Mouse (Mus musculus): ENCODE data around the gene Tax1bp3. TPM values are rescaled to one million over a fixed set of nuclear protein-coding genes. Genes with fewer than 3 reads are reported as not detected.
A peak's percentile ranks its signal among the peaks of the same experiment; 100 is the strongest.

Tax1bp3 gene
- polyA plus RNA-seq, 1 experiment = 85.2 TPM

DNA sequence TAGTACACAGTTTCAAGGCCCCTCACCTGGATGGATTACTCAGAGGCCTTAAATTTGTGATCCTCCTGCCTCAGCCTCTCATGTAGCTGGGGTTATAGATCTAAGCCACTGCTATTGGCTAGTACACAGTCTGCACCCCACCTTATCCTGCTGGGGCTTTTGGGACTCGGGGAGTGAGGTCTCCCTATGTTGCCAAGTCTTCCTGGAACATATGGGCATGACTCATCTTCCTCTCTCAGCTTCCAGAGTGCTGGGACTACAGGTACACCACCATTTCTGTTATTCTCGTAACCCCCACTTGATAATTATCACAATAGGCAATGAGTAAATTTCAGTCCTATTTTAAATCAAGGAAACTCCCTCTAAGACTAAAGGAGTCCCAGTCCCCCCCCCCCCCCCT is 17.6 kb downstream of the Tax1bp3 start:
- peaks cover 8% of the 10 kb centered on the region for H3K36me3 ChIP-seq (ENCODE audit: control insufficient read depth, insufficient read depth)
- TF ChIP-seq USF1 (IDR thresholded peaks at IDR 0.05; ENCODE audit: low read depth) (no peak), SRF (IDR thresholded peaks at IDR 0.05; ENCODE audit: control insufficient read depth, insufficient read length, low read depth) (no peak), POLR2A (IDR thresholded peaks at IDR 0.05; ENCODE audit: insufficient read length, low read depth) (no peak), POLR2AphosphoS2 (IDR thresholded peaks at IDR 0.05; ENCODE audit: insufficient read length, low read depth) (no peak), CEBPB (IDR thresholded peaks at IDR 0.05; ENCODE audit: insufficient read depth, poor library complexity, severe bottlenecking) (no peak), TCF12 (IDR thresholded peaks at IDR 0.05; ENCODE audit: insufficient read depth, poor library complexity, severe bottlenecking) (no peak), MYOD1 (IDR thresholded peaks at IDR 0.05; ENCODE audit: control insufficient read depth in 1 of 3, insufficient read length in 2 of 3, low read depth in 2 of 3) (no peak), MYOG (IDR thresholded peaks at IDR 0.05; ENCODE audit: control insufficient read depth in 1 of 3, insufficient read depth in 1 of 3, insufficient read length in 2 of 3, low read depth in 2 of 3) (no peak), MAX (IDR thresholded peaks at IDR 0.05; ENCODE audit: low read depth) (no peak), E2F4 (IDR thresholded peaks at IDR 0.05; ENCODE audit: insufficient read depth) (no peak), TCF3 (IDR thresholded peaks at IDR 0.05; ENCODE audit: insufficient read length, low read depth) (no peak), REST (IDR thresholded peaks at IDR 0.05; ENCODE audit: insufficient read depth, insufficient read length) (no peak)
- H3K27me3 ChIP-seq (ENCODE audit: control insufficient read depth, insufficient read depth, insufficient read length) = no peaks in the 10 kb centered on the region
- H3K4me2 ChIP-seq (ENCODE audit: low read depth) = no peak overlapping the region
- no peak overlapping the region for H3K4me3 ChIP-seq
- no peaks in the 10 kb centered on the region for H3K79me2 ChIP-seq (ENCODE audit: control insufficient read depth, insufficient read depth)
- no peak overlapping the region for H3ac ChIP-seq (ENCODE audit: control insufficient read depth, insufficient read length)

DNA sequence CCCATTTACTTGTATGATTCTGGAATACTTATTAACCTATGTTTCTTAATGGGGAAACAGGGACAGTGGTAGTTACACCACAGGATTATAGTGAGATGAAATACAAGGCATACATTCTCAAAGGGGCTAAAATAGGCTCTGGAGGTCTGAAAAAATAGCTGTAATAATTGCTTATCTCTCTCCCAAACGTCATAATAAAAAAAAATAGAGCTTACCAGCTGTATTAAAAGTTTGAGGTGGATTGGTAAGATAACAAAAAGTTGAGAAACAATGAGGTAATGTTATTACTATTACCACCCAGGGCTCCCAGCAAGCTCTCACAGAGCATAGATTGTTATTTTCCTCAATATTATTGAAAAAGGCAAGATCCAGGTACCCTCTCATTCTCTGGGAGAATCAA is 21.3 kb downstream of the Tax1bp3 start:
- Histone ChIP-seq H3K27me3 (ENCODE audit: control insufficient read depth, insufficient read depth, insufficient read length) (no peaks in the 10 kb centered on the region), H3ac (ENCODE audit: control insufficient read depth, insufficient read length) (peak overlapping the region; percentile 10), H3K4me3 (peak overlapping the region; percentile 58), H3K36me3 (ENCODE audit: control insufficient read depth, insufficient read depth) (no peaks in the 10 kb centered on the region), H3K4me2 (ENCODE audit: low read depth) (peak overlapping the region; percentile 95), H3K79me2 (ENCODE audit: control insufficient read depth, insufficient read depth) (no peaks in the 10 kb centered on the region)
- TF ChIP-seq POLR2A (IDR thresholded peaks at IDR 0.05; ENCODE audit: insufficient read length, low read depth) (no peak), POLR2AphosphoS2 (IDR thresholded peaks at IDR 0.05; ENCODE audit: insufficient read length, low read depth) (no peak), TCF3 (IDR thresholded peaks at IDR 0.05; ENCODE audit: insufficient read length, low read depth) (no peak), REST (IDR thresholded peaks at IDR 0.05; ENCODE audit: insufficient read depth, insufficient read length) (no peak), MAX (IDR thresholded peaks at IDR 0.05; ENCODE audit: low read depth) (no peak), SRF (IDR thresholded peaks at IDR 0.05; ENCODE audit: control insufficient read depth, insufficient read length, low read depth) (no peak), USF1 (IDR thresholded peaks at IDR 0.05; ENCODE audit: low read depth) (no peak), E2F4 (IDR thresholded peaks at IDR 0.05; ENCODE audit: insufficient read depth) (no peak), MYOD1 (IDR thresholded peaks at IDR 0.05; ENCODE audit: control insufficient read depth in 1 of 3, insufficient read length in 2 of 3, low read depth in 2 of 3) (no peak), CEBPB (IDR thresholded peaks at IDR 0.05; ENCODE audit: insufficient read depth, poor library complexity, severe bottlenecking) (no peak), MYOG (IDR thresholded peaks at IDR 0.05; ENCODE audit: control insufficient read depth in 1 of 3, insufficient read depth in 1 of 3, insufficient read length in 2 of 3, low read depth in 2 of 3) (no peak)

GRCm38 (mm10) chr11:73198603-73199229 is 21.8 kb downstream of the Tax1bp3 start, which contains the start of gene Ctns:
Gene Ctns, minus strand, starts transcription at chr11:73199042.
- no peak for TF ChIP-seq MAX (IDR thresholded peaks at IDR 0.05; ENCODE audit: low read depth)
- TF ChIP-seq E2F4 (IDR thresholded peaks at IDR 0.05; ENCODE audit: insufficient read depth) = no peak
- no peak for TF ChIP-seq REST (IDR thresholded peaks at IDR 0.05; ENCODE audit: insufficient read depth, insufficient read length)
- TF ChIP-seq POLR2AphosphoS2 (IDR thresholded peaks at IDR 0.05; ENCODE audit: insufficient read length, low read depth) = no peak
- peak; percentile 98 for TF ChIP-seq USF1 (IDR thresholded peaks at IDR 0.05; ENCODE audit: low read depth)
- TF ChIP-seq TCF12 (IDR thresholded peaks at IDR 0.05; ENCODE audit: insufficient read depth, poor library complexity, severe bottlenecking) = no peak
- TF ChIP-seq MYOD1 (IDR thresholded peaks at IDR 0.05; ENCODE audit: control insufficient read depth in 1 of 3, insufficient read length in 2 of 3, low read depth in 2 of 3) = peak in 1 of 3 experiments; percentile 7
- no peak for TF ChIP-seq CEBPB (IDR thresholded peaks at IDR 0.05; ENCODE audit: insufficient read depth, poor library complexity, severe bottlenecking)
- TF ChIP-seq MYOG (IDR thresholded peaks at IDR 0.05; ENCODE audit: control insufficient read depth in 1 of 3, insufficient read depth in 1 of 3, insufficient read length in 2 of 3, low read depth in 2 of 3) = no peak
- peak; percentile 44 for TF ChIP-seq POLR2A (IDR thresholded peaks at IDR 0.05; ENCODE audit: insufficient read length, low read depth)
- no peak for TF ChIP-seq TCF3 (IDR thresholded peaks at IDR 0.05; ENCODE audit: insufficient read length, low read depth)
- TF ChIP-seq SRF (IDR thresholded peaks at IDR 0.05; ENCODE audit: control insufficient read depth, insufficient read length, low read depth) = no peak
- peak within 1 kb of the TSS; percentile 58 for H3K4me3 ChIP-seq
- H3K27me3 ChIP-seq (ENCODE audit: control insufficient read depth, insufficient read depth, insufficient read length) = no peaks in the 10 kb centered on the region
- no peaks in the 10 kb centered on the region for H3K79me2 ChIP-seq (ENCODE audit: control insufficient read depth, insufficient read depth)
- H3ac ChIP-seq (ENCODE audit: control insufficient read depth, insufficient read length) = peak within 1 kb of the TSS; percentile 10
- H3K36me3 ChIP-seq (ENCODE audit: control insufficient read depth, insufficient read depth) = no peaks in the 10 kb centered on the region
- peak within 1 kb of the TSS; percentile 95 for H3K4me2 ChIP-seq (ENCODE audit: low read depth)

DNA sequence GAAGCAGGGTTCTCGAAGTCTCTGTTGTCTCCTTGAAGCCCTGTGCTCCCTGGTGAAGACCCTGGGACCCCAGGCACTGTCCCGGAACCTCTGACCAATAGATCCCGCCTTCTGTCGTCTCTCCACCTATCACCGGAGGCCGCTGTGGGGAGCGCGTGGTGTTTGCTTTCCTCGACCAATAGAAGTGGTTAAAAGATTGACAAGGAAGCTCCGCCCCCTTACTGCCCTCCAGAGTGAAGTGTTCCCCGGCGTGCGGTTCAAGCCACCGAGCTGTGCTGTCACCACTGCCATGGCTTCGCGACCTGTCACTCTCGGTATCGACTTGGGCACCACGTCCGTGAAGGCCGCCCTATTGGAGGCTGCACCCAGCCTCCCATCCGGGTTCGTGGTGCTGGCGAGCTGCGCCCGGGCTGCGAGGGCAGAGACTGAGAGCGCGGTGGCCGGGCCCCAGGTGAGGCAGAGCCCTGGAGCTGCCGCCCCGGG is 22.4 kb downstream of the Tax1bp3 start, which contains the start of gene Shpk:
TSS of gene Shpk (plus strand) at position 231 of the 483 bp plus-strand sequence.
- TF ChIP-seq TCF3 (IDR thresholded peaks at IDR 0.05; ENCODE audit: insufficient read length, low read depth) (no peak), MAX (IDR thresholded peaks at IDR 0.05; ENCODE audit: low read depth) (no peak), POLR2AphosphoS2 (IDR thresholded peaks at IDR 0.05; ENCODE audit: insufficient read length, low read depth) (peak; percentile 94), POLR2A (IDR thresholded peaks at IDR 0.05; ENCODE audit: insufficient read length, low read depth) (peak; percentile 92)
- H3K79me2 ChIP-seq (ENCODE audit: control insufficient read depth, insufficient read depth) = no peaks in the 10 kb centered on the region
- no peaks in the 10 kb centered on the region for H3K27me3 ChIP-seq (ENCODE audit: control insufficient read depth, insufficient read depth, insufficient read length)
- H3K36me3 ChIP-seq (ENCODE audit: control insufficient read depth, insufficient read depth) = no peaks in the 10 kb centered on the region
- peak within 1 kb of the TSS; percentile 58 for H3K4me3 ChIP-seq
- H3ac ChIP-seq (ENCODE audit: control insufficient read depth, insufficient read length) = peak within 1 kb of the TSS; percentile 10
- H3K4me2 ChIP-seq (ENCODE audit: low read depth) = peak within 1 kb of the TSS; percentile 95

All from myocyte (in vitro differentiated cells).